Mouse (Mus musculus) v-Abl transformed pro-B cells (cell line): ENCODE measurements around the gene Tha1.

Experiments
- in situ Hi-C, 2 experiments: fragments of 400-800 bp; cut with MboI; formaldehyde crosslinking; loops; one replicate each; pipeline ENCODE4 v1.15.1; 2025; ENCODE audit not compliant: unreplicated experiment in 2 of 2

Gene Tha1

DNA sequence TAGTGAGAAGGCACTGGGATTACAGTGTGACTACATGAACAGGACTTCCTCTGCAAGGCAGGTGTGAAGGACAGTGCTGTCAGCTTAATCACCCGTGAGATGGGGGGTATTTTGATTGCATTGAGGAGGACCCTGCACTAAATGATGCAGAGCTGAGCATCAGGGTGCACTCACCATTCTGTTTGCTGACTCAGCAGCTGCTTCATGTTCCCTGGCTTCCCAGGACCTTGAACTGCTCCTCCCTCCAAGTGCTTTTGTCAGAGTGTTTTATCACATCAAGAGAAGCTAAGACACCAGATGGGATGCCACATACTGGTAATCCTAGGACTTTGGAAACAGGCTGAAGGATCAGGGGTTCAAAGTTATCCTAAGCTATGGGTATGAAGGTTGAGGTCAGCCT lies 17.3 kb downstream of the Tha1 start:
- in situ Hi-C loops, result loop anchor here (25.0 kb wide), 3 partner anchors 406 to 581 kb away; partner anchors contain the start of gene C1qtnf1 (in 1 of the 2)

DNA sequence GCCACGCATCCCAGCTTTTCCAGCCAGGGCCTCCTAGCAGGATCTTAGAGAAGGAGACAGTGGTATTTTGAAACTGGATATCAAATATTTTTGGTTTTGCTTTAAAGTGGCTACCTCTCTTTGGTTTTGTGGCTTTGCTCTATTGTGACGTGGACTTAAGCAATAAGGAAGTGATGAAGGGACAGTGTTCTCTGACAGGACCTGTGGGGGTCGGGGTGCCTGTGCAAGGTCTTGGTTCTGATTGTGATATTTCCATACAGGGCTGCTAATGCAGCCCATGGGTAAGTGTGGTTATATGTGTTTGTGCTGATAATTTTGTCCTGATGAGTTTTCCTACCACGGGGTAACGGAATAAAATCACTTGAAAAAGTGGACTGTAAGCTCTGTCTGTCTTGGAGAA lies 17.9 kb downstream of the Tha1 start:
- in situ Hi-C loops, result loop anchor here (25.0 kb wide), 3 partner anchors 407 to 582 kb away; partner anchors contain the start of gene C1qtnf1 (in 1 of the 2)

DNA sequence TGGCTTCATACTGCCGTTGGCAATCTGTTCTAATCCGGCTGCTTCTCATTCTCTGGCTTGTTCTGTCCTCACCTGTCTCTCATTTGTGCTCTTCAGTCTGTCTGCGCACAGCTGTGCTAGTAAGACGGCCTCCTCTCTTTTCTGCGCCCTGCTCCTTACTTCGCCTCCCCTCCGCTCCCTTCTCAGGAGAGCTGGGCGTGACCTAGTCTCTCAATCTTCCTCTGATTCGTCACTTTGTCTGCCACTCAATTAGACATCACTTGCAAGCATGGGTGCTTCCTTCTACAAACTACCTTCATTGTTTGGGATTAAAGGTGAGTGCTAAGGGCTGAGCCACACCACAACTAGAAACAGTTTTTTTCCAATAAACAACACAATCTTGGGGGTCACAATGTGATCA lies 19.0 kb downstream of the Tha1 start:
- in situ Hi-C loops, result loop anchor here (25.0 kb wide), 3 partner anchors 408 to 583 kb away; partner anchors contain the start of gene C1qtnf1 (in 1 of the 2)

DNA sequence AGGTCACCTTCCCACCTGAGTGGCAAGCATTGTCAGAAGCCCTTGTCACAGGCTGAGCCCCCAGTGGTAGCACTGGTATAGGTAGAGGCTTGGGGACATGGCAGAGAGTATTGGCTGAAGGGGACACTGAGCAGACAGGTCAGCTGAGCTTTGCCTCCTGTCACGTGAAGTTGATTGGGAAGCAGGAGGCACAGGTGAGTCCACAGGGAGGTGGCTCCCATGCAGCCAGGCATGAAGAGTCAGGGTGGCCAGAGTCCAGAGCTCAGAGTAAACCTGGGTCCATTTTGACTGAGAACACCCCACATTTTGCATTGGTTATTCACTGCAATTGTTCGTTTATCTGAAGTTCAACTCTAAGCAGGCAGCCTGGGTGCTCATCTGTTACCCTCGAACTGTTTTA lies 20.4 kb downstream of the Tha1 start:
- in situ Hi-C loops, result loop anchor here (25.0 kb wide), 3 partner anchors 409 to 584 kb away; partner anchors contain the start of gene C1qtnf1 (in 1 of the 2)

DNA sequence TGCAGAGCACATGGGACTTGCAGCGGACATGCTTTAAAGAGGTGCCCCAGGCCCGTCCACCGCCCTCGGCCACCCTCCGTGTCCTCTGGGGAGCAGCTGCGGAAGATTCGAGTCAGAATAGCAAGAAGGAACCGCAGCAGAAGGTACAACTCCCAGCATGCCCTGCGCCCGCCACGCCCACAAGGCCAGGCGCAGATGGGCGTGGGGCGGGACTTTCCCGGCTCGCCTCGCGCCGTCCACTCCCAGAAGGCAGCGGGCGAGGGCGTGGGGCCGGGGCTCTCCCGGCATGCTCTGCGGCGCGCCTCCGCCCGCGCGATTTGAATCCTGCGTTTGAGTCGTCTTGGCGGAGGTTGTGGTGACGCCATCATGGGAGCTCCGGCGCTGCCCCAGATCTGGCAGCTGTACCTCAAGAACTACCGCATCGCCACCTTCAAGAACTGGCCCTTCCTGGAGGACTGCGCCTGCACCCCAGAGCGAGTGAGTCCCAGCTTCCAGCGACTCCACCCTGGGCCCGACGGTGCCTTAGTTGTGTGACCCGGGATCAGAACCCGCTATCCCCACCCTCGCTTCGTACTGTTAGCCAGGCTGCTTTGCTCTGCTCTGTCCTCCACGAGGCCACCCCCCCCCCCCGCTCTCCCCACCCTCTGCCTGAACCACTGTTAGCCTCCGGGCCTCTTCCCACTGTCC lies 24.2 kb downstream of the Tha1 start, which contains the start of gene Birc5:
Gene Birc5 (plus strand): TSS at position 267 of the 687 bp plus-strand sequence.
- in situ Hi-C loops, result loop anchor here in 1 of 2 experiments (25.0 kb wide), 2 partner anchors 762 to 987 kb away; partner anchors contain the start of genes Mfsd11 and Srsf2

DNA sequence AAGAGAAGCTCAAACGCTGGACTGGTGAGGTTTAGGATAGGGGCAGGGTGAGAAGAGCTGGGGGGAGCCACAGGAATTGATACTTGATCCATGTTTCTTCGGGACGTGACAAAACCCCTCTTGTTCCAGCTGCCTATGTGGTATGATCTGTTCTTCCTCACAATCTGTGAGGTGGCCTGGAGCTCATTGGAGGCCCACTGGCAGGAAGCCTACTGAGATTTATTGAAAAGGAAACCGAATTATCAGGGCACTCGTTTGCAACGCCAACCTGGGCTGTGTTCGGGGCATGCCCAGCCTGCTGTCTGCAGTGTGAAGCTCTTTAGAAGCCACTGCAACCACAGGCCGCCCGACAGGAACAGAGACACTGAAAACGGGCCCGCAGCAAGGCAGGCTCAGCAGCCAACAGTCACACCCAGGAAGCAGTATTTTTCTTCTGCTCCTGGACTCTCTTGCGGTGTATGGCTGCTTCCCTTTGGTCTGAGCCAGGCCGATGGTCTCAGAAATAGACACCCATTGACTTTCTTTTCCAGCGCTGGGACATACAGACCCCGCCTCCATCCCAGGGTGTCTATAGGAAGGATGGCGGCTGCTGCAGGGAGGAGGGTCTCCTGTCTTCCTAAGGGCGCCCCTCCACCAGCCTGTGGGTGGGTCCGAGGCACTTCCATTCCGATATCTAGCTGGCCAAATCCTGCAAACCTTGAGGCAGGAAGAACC lies 24.9 kb downstream of the Tha1 start:
- in situ Hi-C loops, result loop anchor here in 1 of 2 experiments (25.0 kb wide), 2 partner anchors 761 to 986 kb away; partner anchors contain the start of genes Mfsd11 and Srsf2

DNA sequence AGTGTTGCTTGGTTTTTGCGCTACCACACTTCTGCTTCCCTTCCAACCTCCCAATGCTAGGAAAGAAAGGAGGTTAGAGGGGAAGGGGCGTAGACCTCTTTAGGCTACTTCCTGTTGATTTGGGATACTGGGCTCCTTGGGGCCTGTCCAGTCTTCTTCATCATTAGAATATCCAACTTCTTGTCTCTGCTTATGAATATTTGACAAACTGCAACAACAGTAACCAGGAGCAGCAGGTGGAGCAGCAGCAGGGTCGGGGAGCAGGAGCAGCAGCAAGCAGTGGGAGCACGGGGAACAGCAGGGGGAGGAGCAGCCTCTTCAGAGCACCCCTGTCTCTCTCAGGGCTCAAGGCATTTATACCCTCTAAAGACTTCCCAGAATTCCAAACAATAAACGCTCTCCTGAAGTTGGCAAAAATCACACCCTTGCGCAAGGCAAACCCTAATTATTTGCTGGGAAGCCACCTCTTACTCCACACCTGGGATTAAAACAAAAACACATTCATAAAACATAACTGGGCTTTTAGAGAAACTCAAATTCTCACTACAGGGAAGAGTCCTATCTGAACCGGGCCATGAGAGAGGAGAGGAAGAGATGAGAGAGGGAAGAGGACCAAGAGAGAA lies 25.6 kb downstream of the Tha1 start:
- in situ Hi-C loops, result loop anchor here in 1 of 2 experiments (25.0 kb wide), 2 partner anchors 760 to 985 kb away; partner anchors contain the start of genes Mfsd11 and Srsf2

DNA sequence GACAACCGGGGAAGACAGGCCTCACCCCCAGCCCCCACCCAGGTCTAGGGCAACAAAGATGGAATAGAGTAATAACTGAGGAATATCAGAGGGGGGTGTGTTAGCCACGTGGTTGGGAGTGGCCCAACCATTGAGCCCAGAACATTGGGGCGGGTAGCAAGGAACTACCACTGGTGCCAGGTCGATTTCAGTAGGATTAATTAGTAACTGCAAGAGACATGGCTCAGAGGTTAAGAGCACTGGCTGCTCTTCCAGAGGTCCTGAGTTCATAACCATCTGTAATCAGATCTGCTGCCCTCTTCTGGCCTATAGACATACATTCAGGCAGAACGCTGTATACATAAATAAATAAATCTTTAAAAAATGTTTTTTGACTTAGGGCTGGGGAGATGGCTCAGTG lies 26.6 kb downstream of the Tha1 start:
- in situ Hi-C loops, result loop anchor here in 1 of 2 experiments (25.0 kb wide), 2 partner anchors 759 to 984 kb away; partner anchors contain the start of genes Mfsd11 and Srsf2

DNA sequence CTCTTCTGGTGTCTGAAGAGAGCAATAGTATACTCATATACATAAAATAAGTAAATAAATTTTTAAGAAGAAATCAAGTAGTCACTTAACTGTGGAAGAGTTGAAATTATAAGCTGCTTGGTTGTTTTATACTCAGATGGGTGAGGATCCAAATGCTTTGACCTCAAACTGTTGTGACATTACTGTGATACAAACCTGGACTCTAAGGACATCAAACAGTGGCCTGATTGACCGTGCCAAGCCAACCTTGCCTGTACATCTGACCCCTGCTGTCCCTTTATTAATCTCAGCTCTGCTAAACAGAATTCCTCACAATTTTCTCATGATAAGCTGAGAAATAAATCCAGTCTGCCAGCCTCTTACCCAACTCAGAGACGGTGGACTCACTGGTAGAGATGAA lies 27.6 kb downstream of the Tha1 start:
- in situ Hi-C loops, result loop anchor here in 1 of 2 experiments (25.0 kb wide), 2 partner anchors 758 to 983 kb away; partner anchors contain the start of genes Mfsd11 and Srsf2

DNA sequence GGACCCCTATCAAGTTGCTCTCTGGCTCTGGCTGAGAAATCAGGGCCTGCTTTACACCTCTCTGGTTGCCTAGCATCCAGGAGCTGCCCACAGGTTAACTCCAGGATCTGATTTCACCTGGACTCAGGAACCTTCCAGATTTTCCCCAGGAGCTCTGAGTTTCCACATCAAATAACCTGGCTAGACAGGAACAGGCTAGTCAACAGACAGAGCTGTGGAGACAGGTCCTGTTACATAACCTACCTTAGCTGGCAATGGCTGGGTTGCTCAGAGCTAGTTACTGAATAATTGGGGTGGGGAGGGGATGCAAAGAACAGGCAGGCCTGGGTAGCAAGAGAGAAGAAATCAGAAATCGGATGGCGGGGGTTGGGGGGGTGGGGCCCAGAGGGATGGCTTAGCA lies 28.3 kb downstream of the Tha1 start:
- in situ Hi-C loops, result loop anchor here in 1 of 2 experiments (25.0 kb wide), 2 partner anchors 758 to 983 kb away; partner anchors contain the start of genes Mfsd11 and Srsf2

DNA sequence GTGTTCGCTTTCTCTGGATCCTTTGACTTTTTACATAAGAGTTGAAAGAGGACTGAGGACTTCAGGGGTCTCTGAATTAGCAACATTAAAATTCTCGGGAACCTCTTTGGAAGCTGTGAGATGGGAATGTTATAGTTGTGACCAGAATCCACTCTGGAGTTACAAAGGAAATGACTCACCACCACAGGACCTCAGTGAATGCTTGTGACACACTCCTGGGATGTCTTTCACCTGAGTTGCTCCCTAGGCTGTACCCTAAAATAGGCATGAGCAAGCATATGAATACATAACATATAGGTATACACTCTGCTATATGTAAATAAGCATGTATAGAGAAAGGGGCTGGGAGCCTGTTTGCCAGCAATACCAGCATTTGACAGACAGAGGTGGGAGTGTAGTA lies 29.8 kb downstream of the Tha1 start:
- in situ Hi-C loops, result loop anchor here in 1 of 2 experiments (25.0 kb wide), 2 partner anchors 756 to 981 kb away; partner anchors contain the start of genes Mfsd11 and Srsf2

DNA sequence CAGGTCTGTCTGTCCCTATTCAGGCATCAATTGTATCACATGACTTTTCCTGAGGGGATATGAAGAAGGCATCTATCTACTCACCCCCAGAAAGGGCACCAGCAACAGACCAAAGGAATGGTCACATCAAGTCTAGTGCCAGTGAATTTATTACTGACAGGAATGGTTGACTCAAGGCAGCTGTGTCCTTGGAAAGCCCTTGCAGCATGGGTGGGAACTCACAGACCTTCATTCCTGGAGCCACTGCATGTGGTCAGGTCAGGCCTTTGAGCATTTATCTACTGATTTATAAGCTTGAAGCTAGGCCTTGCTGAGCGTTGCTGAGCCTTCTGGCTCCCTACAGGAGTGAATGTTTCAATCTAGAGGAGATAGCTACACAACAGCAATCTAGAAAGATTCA lies 32.4 kb downstream of the Tha1 start:
- in situ Hi-C loops, result loop anchor here in 1 of 2 experiments (25.0 kb wide), 2 partner anchors 754 to 979 kb away; partner anchors contain the start of genes Mfsd11 and Srsf2

DNA sequence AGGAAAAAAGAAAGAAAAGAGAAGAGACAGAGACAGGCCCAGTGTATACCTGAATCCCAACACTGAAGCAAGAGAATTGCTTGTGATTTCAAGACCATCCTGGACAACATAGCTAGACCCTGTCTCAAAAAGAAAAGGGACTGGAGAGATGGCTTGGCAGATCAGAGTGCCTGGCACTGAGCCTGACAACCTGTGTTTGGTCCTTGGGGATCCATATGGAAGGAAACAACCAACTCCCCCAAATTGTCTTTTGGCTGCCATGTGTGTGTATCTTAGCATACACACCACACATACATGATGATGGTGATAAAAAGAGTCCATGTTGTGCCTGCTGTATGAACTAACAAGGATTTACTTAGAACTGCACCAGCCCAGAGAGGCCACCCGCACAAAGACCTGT lies 34.3 kb downstream of the Tha1 start:
- in situ Hi-C loops, result loop anchor here in 1 of 2 experiments (25.0 kb wide), 2 partner anchors 752 to 977 kb away; partner anchors contain the start of genes Mfsd11 and Srsf2

DNA sequence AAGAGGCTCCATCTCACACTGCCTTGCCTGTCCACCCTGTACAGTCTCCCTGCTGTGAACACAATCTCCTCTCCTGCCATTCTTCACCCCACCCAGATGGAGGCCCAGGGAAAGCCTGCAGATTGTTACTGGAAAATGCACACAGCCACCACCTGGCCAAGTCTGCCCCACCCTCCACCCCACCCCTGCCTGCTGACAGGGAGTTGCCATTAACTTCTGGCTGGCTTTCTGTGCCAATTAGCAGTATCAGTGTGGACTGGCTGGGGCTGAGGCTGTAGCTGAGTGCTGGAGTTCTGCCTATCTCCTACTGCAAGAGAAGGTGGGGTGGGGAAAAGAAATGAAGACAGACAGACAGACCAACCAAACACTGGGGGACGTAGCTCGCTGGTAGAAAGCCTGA lies 34.7 kb downstream of the Tha1 start:
- in situ Hi-C loops, result loop anchor here in 1 of 2 experiments (25.0 kb wide), 2 partner anchors 751 to 976 kb away; partner anchors contain the start of genes Mfsd11 and Srsf2

DNA sequence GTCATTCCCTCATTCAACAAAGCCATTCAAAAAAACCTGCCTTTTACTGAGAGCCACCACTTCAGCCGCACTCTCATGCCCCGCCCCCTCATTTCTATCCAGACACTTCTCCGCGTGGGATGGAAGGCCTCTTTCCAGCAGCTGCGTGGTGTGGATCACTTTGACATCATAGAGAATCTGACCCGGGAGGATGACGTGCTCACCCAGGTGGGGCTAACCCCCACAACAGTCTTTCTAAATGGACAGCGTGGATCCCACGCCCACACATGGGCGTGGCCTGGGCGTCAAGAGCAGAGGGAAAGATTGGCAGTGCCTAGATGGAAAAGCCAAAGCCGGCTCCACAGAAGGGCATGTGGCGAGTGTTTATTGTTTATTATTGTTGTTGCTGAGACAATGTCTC lies 37.0 kb downstream of the Tha1 start:
- in situ Hi-C loops, result loop anchor here in 1 of 2 experiments (25.0 kb wide), 2 partner anchors 749 to 974 kb away; partner anchors contain the start of genes Mfsd11 and Srsf2

DNA sequence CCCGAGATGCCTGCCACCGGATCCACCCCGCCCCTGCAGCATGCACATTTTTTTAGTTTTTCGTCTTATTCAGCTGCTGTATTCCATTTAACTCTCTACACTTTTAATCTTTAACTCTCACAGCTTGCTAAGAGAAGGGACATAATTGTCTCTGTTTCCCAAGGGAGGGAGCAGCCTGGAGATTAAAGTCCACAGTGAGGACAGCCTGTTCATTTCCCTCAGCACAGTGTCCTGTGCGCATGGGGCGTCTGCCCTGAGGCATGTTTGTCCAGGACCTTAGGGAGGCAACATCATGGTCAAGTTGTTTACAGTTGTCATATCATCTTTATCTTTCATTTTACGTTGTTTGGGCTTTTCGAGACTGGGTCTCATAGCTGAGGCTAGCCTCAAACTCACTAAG lies 39.2 kb downstream of the Tha1 start:
- in situ Hi-C loops, result loop anchor here in 1 of 2 experiments (25.0 kb wide), 2 partner anchors 747 to 972 kb away; partner anchors contain the start of genes Mfsd11 and Srsf2

DNA sequence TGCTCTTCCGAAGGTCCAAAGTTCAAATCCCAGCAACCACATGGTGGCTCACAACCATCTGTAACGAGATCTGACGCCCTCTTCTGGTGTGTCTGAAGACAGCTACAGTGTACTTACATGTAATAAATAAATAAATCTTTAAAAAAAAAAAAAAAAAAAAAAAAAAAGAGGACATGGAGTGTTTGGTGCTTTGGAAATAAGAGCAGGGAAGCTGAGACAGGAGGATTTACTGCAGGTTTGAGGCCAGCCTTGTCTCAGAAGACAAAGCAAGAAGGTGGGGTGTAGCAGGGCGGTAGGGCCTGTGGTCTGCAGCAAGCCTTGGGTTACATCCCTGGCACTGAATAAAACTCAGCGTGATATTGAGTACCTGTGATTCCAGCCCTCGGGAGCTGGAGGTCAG lies 39.8 kb downstream of the Tha1 start:
- in situ Hi-C loops, result loop anchor here in 1 of 2 experiments (25.0 kb wide), 2 partner anchors 746 to 971 kb away; partner anchors contain the start of genes Mfsd11 and Srsf2

DNA sequence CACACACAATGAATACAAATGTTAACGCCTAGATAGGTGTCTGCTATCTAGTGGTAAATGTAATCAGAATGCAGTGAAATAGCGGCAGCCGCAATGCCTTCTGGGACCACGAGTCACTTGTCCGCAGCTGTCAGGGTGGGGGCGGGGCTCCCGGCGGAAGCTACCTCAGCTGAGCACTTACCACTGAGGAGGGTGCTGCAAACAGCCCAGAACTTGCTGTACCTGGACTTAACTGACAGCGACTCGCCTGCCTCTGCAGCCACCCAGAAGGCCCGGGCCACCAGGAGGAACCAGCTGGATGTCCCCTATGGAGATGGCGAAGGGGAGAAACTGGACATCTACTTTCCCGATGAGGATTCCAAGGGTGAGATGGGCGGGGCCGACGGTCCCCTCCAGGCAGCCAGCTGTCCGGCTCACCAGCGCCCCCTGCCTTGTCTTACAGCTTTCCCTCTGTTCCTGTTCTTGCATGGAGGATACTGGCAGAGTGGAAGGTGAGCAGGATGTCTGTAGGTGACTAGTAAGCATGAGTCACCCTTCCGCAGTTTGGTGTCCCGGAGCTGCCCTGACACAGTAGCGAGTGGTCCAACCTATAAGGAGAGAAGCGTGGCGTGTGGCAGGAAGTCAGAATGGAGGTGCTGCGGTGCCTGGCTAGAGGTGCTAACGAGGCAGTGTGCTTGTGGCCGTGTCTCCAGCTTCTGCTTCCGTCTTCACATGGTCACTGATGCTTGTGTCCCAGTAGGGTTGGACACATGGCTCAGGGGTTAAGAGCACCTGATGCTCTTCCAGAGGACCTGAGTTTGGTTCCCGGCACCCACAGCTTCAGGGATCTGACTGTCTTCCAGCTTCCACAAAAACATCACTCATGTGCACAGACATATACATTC lies 41.0 kb downstream of the Tha1 start:
- in situ Hi-C loops, result loop anchor here in 1 of 2 experiments (25.0 kb wide), 2 partner anchors 745 to 970 kb away; partner anchors contain the start of genes Mfsd11 and Srsf2
